Mouse (Mus musculus) layer of hippocampus, postnatal 36 days (tissue): ENCODE data around the gene Lemd1. TPM values are rescaled to one million over a fixed set of nuclear protein-coding genes. Genes with fewer than 3 reads are reported as not detected.
A peak's percentile ranks its signal among the peaks of the same experiment; 100 is the strongest.

Experiments
- DNase-seq, 2 experiments: peaks; one replicate each; pipeline ENCODE4 v3.0.0; 2022
- total RNA-seq, 2 experiments: library from RNA; stranded (reverse); gene quantifications; 2 replicates each; pipeline ENCODE4 v1.2.3; 2021

Gene Lemd1
- total RNA-seq, 2 experiments from 2014 or later: 0.58 TPM; not detected in 1

GRCm38 (mm10) chr1:132164780-132165518, 26.3 kb upstream of the Lemd1 start:
- no peak for DNase-seq

- DNase-seq: no peak
Observed at GRCm38 (mm10) chr1:132165859-132166258, 25.4 kb upstream of the Lemd1 start.

- DNase-seq: no peak
Observed at GRCm38 (mm10) chr1:132168115-132168767, 23.0 kb upstream of the Lemd1 start.

- no peak for DNase-seq
Observed at GRCm38 (mm10) chr1:132170698-132171097, 20.5 kb upstream of the Lemd1 start.

- no peak for DNase-seq
Observed at GRCm38 (mm10) chr1:132171619-132172018, 19.6 kb upstream of the Lemd1 start.

- no peak for DNase-seq
Observed at GRCm38 (mm10) chr1:132186303-132186702, 4.9 kb upstream of the Lemd1 start.

- DNase-seq: no peak
Observed at GRCm38 (mm10) chr1:132188442-132189066, 2.7 kb upstream of the Lemd1 start.

- no peak for DNase-seq
Observed at GRCm38 (mm10) chr1:132189231-132189630, 2.0 kb upstream of the Lemd1 start.

GRCm38 (mm10) chr1:132190040-132190513, 1.2 kb upstream of the Lemd1 start:
- DNase-seq: no peak

GRCm38 (mm10) chr1:132190621-132191092, 574 bp upstream of the Lemd1 start:
- DNase-seq: no peak

- peak in 1 of 2 experiments; percentile 2 for DNase-seq
Observed at GRCm38 (mm10) chr1:132191786-132192680, 802 bp downstream of the Lemd1 start.

GRCm38 (mm10) chr1:132193806-132194205, 2.6 kb downstream of the Lemd1 start:
- no peak for DNase-seq

GRCm38 (mm10) chr1:132194624-132195023, 3.4 kb downstream of the Lemd1 start:
- DNase-seq: no peak

GRCm38 (mm10) chr1:132195100-132195499, 3.9 kb downstream of the Lemd1 start:
- no peak for DNase-seq

GRCm38 (mm10) chr1:132195681-132196080, 4.5 kb downstream of the Lemd1 start:
- no peak for DNase-seq

GRCm38 (mm10) chr1:132196337-132196736, 5.1 kb downstream of the Lemd1 start:
- no peak for DNase-seq

- no peak for DNase-seq
Observed at GRCm38 (mm10) chr1:132197666-132198065, 6.4 kb downstream of the Lemd1 start.

- no peak for DNase-seq
Observed at GRCm38 (mm10) chr1:132198401-132199071, 7.3 kb downstream of the Lemd1 start.

- DNase-seq: no peak
Observed at GRCm38 (mm10) chr1:132199244-132199643, 8.0 kb downstream of the Lemd1 start.

- no peak for DNase-seq
Observed at GRCm38 (mm10) chr1:132199934-132200333, 8.7 kb downstream of the Lemd1 start.
